Mouse (Mus musculus) cerebellum, adult 2 months (tissue): Measurements from ENCODE around the gene Atox1.

Experiments
- CTCF ChIP-seq: fragments of 200-500 bp; IDR thresholded peaks from 2 replicates; pipeline ENCODE4 v1.5.1; 2011; ENCODE audit warnings: low read depth, mild to moderate bottlenecking, control low read depth, low read length, moderate library complexity, borderline replicate concordance; ENCODE audit not compliant: insufficient read depth
- POLR2A ChIP-seq: fragments of 200-500 bp; IDR thresholded peaks from 2 replicates; pipeline ENCODE4 v1.6.1; 2011; ENCODE audit warnings: low read length, control low read depth, borderline replicate concordance; ENCODE audit not compliant: insufficient read depth

GRCm38 (mm10) chr11:55398371-55398770, 62.7 kb downstream of the Atox1 start:
- TF ChIP-seq CTCF = no peak
- no peak for TF ChIP-seq POLR2A
